Mouse (Mus musculus) MEL (cell line): Measurements from ENCODE around the gene Myh9. TPM values are rescaled to one million over a fixed set of nuclear protein-coding genes. Genes with fewer than 3 reads are reported as not detected.

Experiments
- DNase-seq: peaks from one replicate; pipeline ENCODE4 v3.0.0; 2011; ENCODE audit warnings: low read depth, low spot score
- H3K27ac ChIP-seq: 2 replicates; pipeline ENCODE4 v1.5.1; 2012; ENCODE audit warnings: low read depth, mild to moderate bottlenecking, control low read depth, low read length, moderate library complexity; ENCODE audit not compliant: control insufficient read depth
- H3K27me3 ChIP-seq, 2 experiments: fragments of 150-350 bp in 1 of 2; sonication (generic) in 1 of 2; 2 replicates each; pipeline ENCODE4 v1.6.1; 2012; ENCODE audit warnings: low read length in 2 of 2, mild to moderate bottlenecking in 2 of 2, improper control_type of control experiment in 1 of 2, moderate library complexity in 1 of 2; ENCODE audit not compliant: insufficient read depth in 2 of 2, control insufficient read depth in 1 of 2
- H3K36me3 ChIP-seq, 2 experiments: 2 replicates each; pipeline ENCODE4 v1.6.1; 2012 to 2014; ENCODE audit warnings: low read length in 2 of 2, improper control_type of control experiment in 1 of 2, inconsistent platforms in 1 of 2, mild to moderate bottlenecking in 1 of 2; ENCODE audit not compliant: insufficient read depth in 2 of 2, control insufficient read depth in 1 of 2
- H3K4me1 ChIP-seq, 2 experiments: fragments of 150-350 bp in 1 of 2; sonication (generic) in 1 of 2; 2 replicates each; pipeline ENCODE4 v1.6.1; 2012; ENCODE audit warnings: low read length in 2 of 2, improper control_type of control experiment in 1 of 2, mild to moderate bottlenecking in 1 of 2; ENCODE audit not compliant: insufficient read depth in 2 of 2, control insufficient read depth in 1 of 2
- H3K4me3 ChIP-seq, 2 experiments: fragments of 150-350 bp in 1 of 2; sonication (generic) in 1 of 2; 2 replicates each; pipeline ENCODE4 v1.5.1; 2012; ENCODE audit warnings: low read depth in 2 of 2, low read length in 2 of 2, mild to moderate bottlenecking in 2 of 2, moderate library complexity in 2 of 2, control low read depth in 1 of 2, improper control_type of control experiment in 1 of 2; ENCODE audit not compliant: control insufficient read depth in 1 of 2, insufficient read depth in 1 of 2
- H3K79me2 ChIP-seq: 2 replicates; pipeline ENCODE4 v1.6.1; 2012; ENCODE audit warnings: mild to moderate bottlenecking, low read length, moderate library complexity; ENCODE audit not compliant: control insufficient read depth, poor library complexity, insufficient read depth
- H3K9ac ChIP-seq: 2 replicates; pipeline ENCODE4 v1.6.1; 2012; ENCODE audit warnings: low read depth, mild to moderate bottlenecking, control low read depth, low read length, moderate library complexity; ENCODE audit not compliant: control insufficient read depth, poor library complexity, severe bottlenecking
- H3K9me3 ChIP-seq: fragments of 150-350 bp; sonication (generic); replicated peaks from 2 replicates; pipeline ENCODE4 v1.6.1; 2012; ENCODE audit warnings: mild to moderate bottlenecking, low read length, improper control_type of control experiment, moderate library complexity; ENCODE audit not compliant: insufficient read depth
- BHLHE40 ChIP-seq: IDR thresholded peaks from 2 replicates; pipeline ENCODE4 v1.6.1; 2012; ENCODE audit warnings: low read depth, mild to moderate bottlenecking, inconsistent platforms, low read length, improper control_type of control experiment, borderline replicate concordance
- CHD2 ChIP-seq: IDR thresholded peaks from 2 replicates; pipeline ENCODE4 v1.6.1; 2011; ENCODE audit warnings: low read length, improper control_type of control experiment
- E2F4 ChIP-seq: IDR thresholded peaks from 2 replicates; pipeline ENCODE4 v1.6.1; 2011; ENCODE audit warnings: low read depth, low read length, improper control_type of control experiment, borderline replicate concordance
- EP300 ChIP-seq, 2 experiments: IDR thresholded peaks; 2 replicates each; pipeline ENCODE4 v1.6.1; 2011; ENCODE audit warnings: improper control_type of control experiment in 2 of 2, low read length in 2 of 2, low read depth in 1 of 2, mild to moderate bottlenecking in 1 of 2
- ETS1 ChIP-seq: IDR thresholded peaks from 2 replicates; pipeline ENCODE4 v1.6.1; 2012; ENCODE audit warnings: low read depth, mild to moderate bottlenecking, inconsistent platforms, low read length, improper control_type of control experiment, moderate library complexity
- GABPA ChIP-seq: IDR thresholded peaks from 2 replicates; pipeline ENCODE4 v1.6.1; 2012; ENCODE audit warnings: low read depth, mild to moderate bottlenecking, inconsistent platforms, low read length, improper control_type of control experiment, moderate library complexity
- HCFC1 ChIP-seq: IDR thresholded peaks from 2 replicates; pipeline ENCODE4 v1.6.1; 2012; ENCODE audit warnings: low read depth, mild to moderate bottlenecking, inconsistent platforms, low read length, improper control_type of control experiment, moderate library complexity
- KAT2A ChIP-seq: conservative IDR thresholded peaks from 2 replicates; pipeline ENCODE4 v1.6.1; 2012; ENCODE audit warnings: low read depth, low read length, improper control_type of control experiment, inconsistent platforms
- MAX ChIP-seq: IDR thresholded peaks from 2 replicates; pipeline ENCODE4 v1.6.1; 2011; ENCODE audit warnings: low read length, improper control_type of control experiment
- MEF2A ChIP-seq: IDR thresholded peaks from 2 replicates; pipeline ENCODE4 v1.6.1; 2014; ENCODE audit warnings: low read depth, mild to moderate bottlenecking, inconsistent platforms, low read length, improper control_type of control experiment; ENCODE audit not compliant: poor library complexity, insufficient replicate concordance, severe bottlenecking; ENCODE audit errors: extremely low read depth
- MXI1 ChIP-seq: IDR thresholded peaks from 2 replicates; pipeline ENCODE4 v1.6.1; 2011; ENCODE audit warnings: mild to moderate bottlenecking, low read depth, low read length, improper control_type of control experiment
- MYC ChIP-seq: IDR thresholded peaks from 2 replicates; pipeline ENCODE4 v1.6.1; 2011; ENCODE audit warnings: low read depth, mild to moderate bottlenecking, low read length, improper control_type of control experiment, moderate library complexity
- NELFE ChIP-seq: IDR thresholded peaks from 2 replicates; pipeline ENCODE4 v1.6.1; 2011; ENCODE audit warnings: low read depth, low read length, improper control_type of control experiment
- RCOR1 ChIP-seq: IDR thresholded peaks from 2 replicates; pipeline ENCODE4 v1.6.1; 2012; ENCODE audit warnings: low read depth, mild to moderate bottlenecking, inconsistent platforms, low read length, improper control_type of control experiment
- SIN3A ChIP-seq: IDR thresholded peaks from 2 replicates; pipeline ENCODE4 v1.6.1; 2012; ENCODE audit warnings: low read length, improper control_type of control experiment, inconsistent platforms
- SMC3 ChIP-seq: IDR thresholded peaks from 2 replicates; pipeline ENCODE4 v1.6.1; 2011; ENCODE audit warnings: low read depth, low read length, improper control_type of control experiment
- TBP ChIP-seq: IDR thresholded peaks from 2 replicates; pipeline ENCODE4 v1.8.0; 2011; ENCODE audit warnings: low read depth, low read length, improper control_type of control experiment
- TCF12 ChIP-seq: IDR thresholded peaks from 2 replicates; pipeline ENCODE4 v1.6.1; 2014; ENCODE audit warnings: low read depth, mild to moderate bottlenecking, inconsistent platforms, low read length, improper control_type of control experiment, moderate library complexity
- UBTF ChIP-seq: IDR thresholded peaks from 2 replicates; pipeline ENCODE4 v1.6.1; 2012; ENCODE audit warnings: low read depth, mild to moderate bottlenecking, inconsistent platforms, low read length, improper control_type of control experiment, moderate library complexity, borderline replicate concordance; ENCODE audit not compliant: insufficient read depth
- USF2 ChIP-seq, 2 experiments: IDR thresholded peaks; 2 replicates each; pipeline ENCODE4 v1.6.1; 2011 to 2012; ENCODE audit warnings: improper control_type of control experiment in 2 of 2, low read length in 2 of 2, borderline replicate concordance in 1 of 2, inconsistent platforms in 1 of 2, low read depth in 1 of 2, mild to moderate bottlenecking in 1 of 2; ENCODE audit not compliant: insufficient read depth in 1 of 2
- ZC3H11A ChIP-seq: IDR thresholded peaks from 2 replicates; pipeline ENCODE4 v1.6.1; 2012; ENCODE audit warnings: low read depth, mild to moderate bottlenecking, inconsistent platforms, low read length, improper control_type of control experiment
- ZKSCAN1 ChIP-seq: IDR thresholded peaks from 2 replicates; pipeline ENCODE4 v1.6.1; 2012; ENCODE audit warnings: low read depth, mild to moderate bottlenecking, inconsistent platforms, low read length, improper control_type of control experiment, moderate library complexity
- polyA plus RNA-seq, 2 experiments: library from polyadenylated mRNA; stranded (reverse) in 1 of 2; unstranded in 1 of 2; fragments of >175 nt in 1 of 2; fragments of >200 nt in 1 of 2; gene quantifications; 2 replicates each; pipeline versions ENCODE4 v1.2.1 to v1.2.4; 2012; ENCODE audit warnings: low replicate concordance in 2 of 2, low read depth in 1 of 2; ENCODE audit not compliant: insufficient read length in 2 of 2, insufficient read depth in 1 of 2, missing spikeins in 1 of 2
- total RNA-seq: library from RNA; depleted of rRNA; stranded (reverse); fragments of 300-350 nt; gene quantifications from 2 replicates; pipeline ENCODE4 v1.2.3, GENCODE M21; 2012

Gene Myh9
- total and polyA plus RNA-seq, 3 experiments = 59.3 to 176 (median 158) TPM

- Histone ChIP-seq H3K9me3 (no peaks in the 10 kb centered on the region), H3K36me3 (peaks cover 2 to 6% of the 10 kb centered on the region in 2 experiments; a peak in 2 of 4 replicates), H3K9ac (no peak overlapping the region), H3K4me1 (peaks cover 4 to 14% of the 10 kb centered on the region in 2 experiments; a peak in 3 of 4 replicates), H3K27me3 (no peaks in the 10 kb centered on the region), H3K27ac (no peak overlapping the region), H3K4me3 (no peak overlapping the region), H3K79me2 (peaks cover 70% of the 10 kb centered on the region)
- TF ChIP-seq MYC (no peak), MEF2A (no peak), RCOR1 (no peak), KAT2A (no peak), UBTF (no peak), E2F4 (no peak), GABPA (no peak), USF2 (IDR thresholded peaks at IDR 0.05; ENCODE audit: borderline replicate concordance in 1 of 2, insufficient read depth in 1 of 2, low read depth in 1 of 2, low read length in 2 of 2) (no peak), NELFE (no peak), CHD2 (no peak), TBP (no peak), TCF12 (no peak), BHLHE40 (no peak), MXI1 (no peak), ZC3H11A (no peak), MAX (no peak), ZKSCAN1 (no peak), HCFC1 (no peak), EP300 (IDR thresholded peaks at IDR 0.05; ENCODE audit: low read depth in 1 of 2, low read length in 2 of 2) (no peak)
- DNase-seq = no peak
Measured at GRCm38 (mm10) chr15:77823634-77824033, 18.3 kb downstream of the Myh9 start.

GRCm38 (mm10) chr15:77823196-77823595 lies 18.8 kb downstream of the Myh9 start:
- Histone ChIP-seq H3K4me3 (no peak overlapping the region), H3K27me3 (no peaks in the 10 kb centered on the region), H3K27ac (no peak overlapping the region), H3K9me3 (no peaks in the 10 kb centered on the region), H3K36me3 (peaks cover 2 to 6% of the 10 kb centered on the region in 2 experiments; a peak in 2 of 4 replicates), H3K9ac (no peak overlapping the region), H3K79me2 (peaks cover 70% of the 10 kb centered on the region), H3K4me1 (peaks cover 4 to 14% of the 10 kb centered on the region in 2 experiments; a peak in 3 of 4 replicates)
- no peak for DNase-seq
- no peak for TF ChIP-seq SMC3
- TF ChIP-seq GABPA = no peak
- TF ChIP-seq UBTF = no peak
- no peak for TF ChIP-seq MYC
- no peak for TF ChIP-seq SIN3A
- TF ChIP-seq ETS1 = no peak
- no peak for TF ChIP-seq MAX
- no peak for TF ChIP-seq NELFE
